Mouse (Mus musculus): ENCODE measurements around the gene Zfp583. TPM values are rescaled to one million over a fixed set of nuclear protein-coding genes. Genes with fewer than 3 reads are reported as not detected.
A peak's percentile ranks its signal among the peaks of the same experiment; 100 is the strongest.

Gene Zfp583
- polyA plus RNA-seq, 1 experiment = 0.82 TPM

GRCm38 (mm10) chr7:6286921-6287531, 44.1 kb downstream of the Zfp583 start:
- TF ChIP-seq CTCF (IDR thresholded peaks at IDR 0.05; ENCODE audit: borderline replicate concordance, control insufficient read depth, extremely low read depth, insufficient read depth, low read length, poor library complexity) (no peak), POLR2A (IDR thresholded peaks at IDR 0.05; ENCODE audit: control insufficient read depth, extremely low read depth, insufficient read depth, low read length, poor library complexity) (0 out of 2 replicates have a peak, but pooled peaks have one; percentile 11)
- H3K4me3 ChIP-seq (ENCODE audit: control insufficient read depth, insufficient read depth, low read length) = peak overlapping the region; percentile 80
- H3K4me1 ChIP-seq (replicated peaks; ENCODE audit: control insufficient read depth, insufficient read depth, low read length) = peaks cover 13% of the 10 kb centered on the region
- 30% methylated on average over 15 of the region's 15 CpGs for WGBS
- no peaks in the 10 kb centered on the region for H3K36me3 ChIP-seq (ENCODE audit: control insufficient read depth, insufficient read depth, low read length)
- DNase-seq = peak; percentile 40
- peak overlapping the region; percentile 21; the same call in 1 of the 2 replicates for H3K27ac ChIP-seq (ENCODE audit: control insufficient read depth, insufficient read depth, low read length)
- no peaks in the 10 kb centered on the region for H3K27me3 ChIP-seq (ENCODE audit: control insufficient read depth, insufficient read depth, low read length)

GRCm38 (mm10) chr7:6285842-6286705, 45.0 kb downstream of the Zfp583 start, which contains the start of gene Zfp667:
Gene Zfp667 (plus strand): TSS chr7:6286579.
- DNase-seq = peak; percentile 99
- peaks cover 13% of the 10 kb centered on the region for H3K4me1 ChIP-seq (replicated peaks; ENCODE audit: control insufficient read depth, insufficient read depth, low read length)
- TF ChIP-seq POLR2A (IDR thresholded peaks at IDR 0.05; ENCODE audit: control insufficient read depth, extremely low read depth, insufficient read depth, low read length, poor library complexity) (0 out of 2 replicates have a peak, but pooled peaks have one; percentile 13), CTCF (IDR thresholded peaks at IDR 0.05; ENCODE audit: borderline replicate concordance, control insufficient read depth, extremely low read depth, insufficient read depth, low read length, poor library complexity) (0 out of 2 replicates have a peak, but pooled peaks have one; percentile 11)
- H3K4me3 ChIP-seq (ENCODE audit: control insufficient read depth, insufficient read depth, low read length) = peak within 1 kb of the TSS; percentile 80
- 3% methylated on average over 50 of the region's 50 CpGs for WGBS
- no peaks in the 10 kb centered on the region for H3K27me3 ChIP-seq (ENCODE audit: control insufficient read depth, insufficient read depth, low read length)
- H3K27ac ChIP-seq (ENCODE audit: control insufficient read depth, insufficient read depth, low read length) = peak within 1 kb of the TSS; percentile 21; the same call in 1 of the 2 replicates
- no peaks in the 10 kb centered on the region for H3K36me3 ChIP-seq (ENCODE audit: control insufficient read depth, insufficient read depth, low read length)

GRCm38 (mm10) chr7:6285366-6285765, 45.7 kb downstream of the Zfp583 start:
- Histone ChIP-seq H3K4me1 (replicated peaks; ENCODE audit: control insufficient read depth, insufficient read depth, low read length) (peaks cover 13% of the 10 kb centered on the region), H3K27me3 (ENCODE audit: control insufficient read depth, insufficient read depth, low read length) (no peaks in the 10 kb centered on the region), H3K36me3 (ENCODE audit: control insufficient read depth, insufficient read depth, low read length) (no peaks in the 10 kb centered on the region), H3K4me3 (ENCODE audit: control insufficient read depth, insufficient read depth, low read length) (no peak overlapping the region), H3K27ac (ENCODE audit: control insufficient read depth, insufficient read depth, low read length) (no peak overlapping the region)
- no peak for DNase-seq
- WGBS = 72% methylated on average over 6 of the region's 6 CpGs
- TF ChIP-seq POLR2A (IDR thresholded peaks at IDR 0.05; ENCODE audit: control insufficient read depth, extremely low read depth, insufficient read depth, low read length, poor library complexity) (no peak), CTCF (IDR thresholded peaks at IDR 0.05; ENCODE audit: borderline replicate concordance, control insufficient read depth, extremely low read depth, insufficient read depth, low read length, poor library complexity) (no peak)

- Histone ChIP-seq H3K27ac (ENCODE audit: control insufficient read depth, insufficient read depth, low read length) (no peak overlapping the region), H3K27me3 (ENCODE audit: control insufficient read depth, insufficient read depth, low read length) (no peaks in the 10 kb centered on the region), H3K36me3 (ENCODE audit: control insufficient read depth, insufficient read depth, low read length) (no peaks in the 10 kb centered on the region), H3K4me1 (replicated peaks; ENCODE audit: control insufficient read depth, insufficient read depth, low read length) (peaks cover 13% of the 10 kb centered on the region), H3K4me3 (ENCODE audit: control insufficient read depth, insufficient read depth, low read length) (no peak overlapping the region)
- no peak for DNase-seq
- 97% methylated on average over 4 of the region's 4 CpGs for WGBS
- TF ChIP-seq CTCF (IDR thresholded peaks at IDR 0.05; ENCODE audit: borderline replicate concordance, control insufficient read depth, extremely low read depth, insufficient read depth, low read length, poor library complexity) (no peak), POLR2A (IDR thresholded peaks at IDR 0.05; ENCODE audit: control insufficient read depth, extremely low read depth, insufficient read depth, low read length, poor library complexity) (no peak)
These were observed 46.6 kb downstream of the Zfp583 start for GRCm38 (mm10) chr7:6284442-6285012.

- H3K27me3 ChIP-seq (ENCODE audit: control insufficient read depth, insufficient read depth, low read length) = no peaks in the 10 kb centered on the region
- WGBS = 0% methylated on average over 23 of the region's 23 CpGs
- H3K4me3 ChIP-seq (ENCODE audit: control insufficient read depth, insufficient read depth, low read length) = peak overlapping the region; percentile 70
- peaks cover 13% of the 10 kb centered on the region for H3K4me1 ChIP-seq (replicated peaks; ENCODE audit: control insufficient read depth, insufficient read depth, low read length)
- H3K36me3 ChIP-seq (ENCODE audit: control insufficient read depth, insufficient read depth, low read length) = no peaks in the 10 kb centered on the region
- peak overlapping the region; percentile 28 for H3K27ac ChIP-seq (ENCODE audit: control insufficient read depth, insufficient read depth, low read length)
- peak; percentile 80 for DNase-seq
- TF ChIP-seq CTCF (IDR thresholded peaks at IDR 0.05; ENCODE audit: borderline replicate concordance, control insufficient read depth, extremely low read depth, insufficient read depth, low read length, poor library complexity) (peak; percentile 59; the same call in 1 of the 2 replicates), POLR2A (IDR thresholded peaks at IDR 0.05; ENCODE audit: control insufficient read depth, extremely low read depth, insufficient read depth, low read length, poor library complexity) (peak; percentile 35; the same call in 1 of the 2 replicates)
These were observed 47.5 kb downstream of the Zfp583 start for GRCm38 (mm10) chr7:6283451-6284075.

GRCm38 (mm10) chr7:6282749-6283148, 48.3 kb downstream of the Zfp583 start:
- Histone ChIP-seq H3K27me3 (ENCODE audit: control insufficient read depth, insufficient read depth, low read length) (no peaks in the 10 kb centered on the region), H3K27ac (ENCODE audit: control insufficient read depth, insufficient read depth, low read length) (no peak overlapping the region), H3K36me3 (ENCODE audit: control insufficient read depth, insufficient read depth, low read length) (no peaks in the 10 kb centered on the region), H3K4me1 (replicated peaks; ENCODE audit: control insufficient read depth, insufficient read depth, low read length) (peaks cover 12% of the 10 kb centered on the region), H3K4me3 (ENCODE audit: control insufficient read depth, insufficient read depth, low read length) (no peak overlapping the region)
- 3% methylated on average over 1 of the region's 1 CpGs for WGBS
- peak; percentile 85 for DNase-seq
- no peak for TF ChIP-seq POLR2A (IDR thresholded peaks at IDR 0.05; ENCODE audit: control insufficient read depth, extremely low read depth, insufficient read depth, low read length, poor library complexity)

All from thymus, adult 2 months (tissue).